Mouse (Mus musculus): ENCODE data around the gene Cfap54.

- TF ChIP-seq CTCF (IDR thresholded peaks at IDR 0.05; ENCODE audit: extremely low read depth, insufficient read depth, insufficient read length, insufficient replicate concordance) (no peak), POLR2A (IDR thresholded peaks at IDR 0.05; ENCODE audit: low read depth, low read length) (no peak)
Measured at GRCm38 (mm10) chr10:93083198-93083962, 2.0 kb upstream of the Cfap54 start.

Data from spleen, adult 2 months (tissue).